Mouse (Mus musculus): ENCODE data around the gene Copb2. TPM values are rescaled to one million over a fixed set of nuclear protein-coding genes. Genes with fewer than 3 reads are reported as not detected.

The Copb2 gene
- polyA plus RNA-seq, 1 experiment = 15.7 TPM

GRCm38 (mm10) chr9:98600094-98600493 lies 36.6 kb downstream of the Copb2 start:
- no peak for DNase-seq (ENCODE audit: low read depth in 1 of 2, low spot score in 2 of 2)
- H3K4me1 ChIP-seq (ENCODE audit: control insufficient read depth, insufficient read depth, insufficient read length) = no peaks in the 10 kb centered on the region; the same call in 1 of the 2 replicates
- H3K27me3 ChIP-seq (ENCODE audit: control insufficient read depth, insufficient read depth, low read length) = no peaks in the 10 kb centered on the region
- no peak for TF ChIP-seq CTCF (IDR thresholded peaks at IDR 0.05; ENCODE audit: extremely low read depth, insufficient read depth, insufficient read length, insufficient replicate concordance)
- TF ChIP-seq POLR2A (IDR thresholded peaks at IDR 0.05; ENCODE audit: low read depth, low read length) = no peak
- WGBS = 78% methylated on average over 6 of the region's 6 CpGs
- H3K4me3 ChIP-seq (ENCODE audit: extremely low read depth, insufficient read depth, insufficient read length) = no peak overlapping the region
- peaks cover 5% of the 10 kb centered on the region for H3K36me3 ChIP-seq (ENCODE audit: control insufficient read depth, insufficient read depth, low read length)
- no peak overlapping the region for H3K27ac ChIP-seq (ENCODE audit: insufficient read depth, low read length)

DNA sequence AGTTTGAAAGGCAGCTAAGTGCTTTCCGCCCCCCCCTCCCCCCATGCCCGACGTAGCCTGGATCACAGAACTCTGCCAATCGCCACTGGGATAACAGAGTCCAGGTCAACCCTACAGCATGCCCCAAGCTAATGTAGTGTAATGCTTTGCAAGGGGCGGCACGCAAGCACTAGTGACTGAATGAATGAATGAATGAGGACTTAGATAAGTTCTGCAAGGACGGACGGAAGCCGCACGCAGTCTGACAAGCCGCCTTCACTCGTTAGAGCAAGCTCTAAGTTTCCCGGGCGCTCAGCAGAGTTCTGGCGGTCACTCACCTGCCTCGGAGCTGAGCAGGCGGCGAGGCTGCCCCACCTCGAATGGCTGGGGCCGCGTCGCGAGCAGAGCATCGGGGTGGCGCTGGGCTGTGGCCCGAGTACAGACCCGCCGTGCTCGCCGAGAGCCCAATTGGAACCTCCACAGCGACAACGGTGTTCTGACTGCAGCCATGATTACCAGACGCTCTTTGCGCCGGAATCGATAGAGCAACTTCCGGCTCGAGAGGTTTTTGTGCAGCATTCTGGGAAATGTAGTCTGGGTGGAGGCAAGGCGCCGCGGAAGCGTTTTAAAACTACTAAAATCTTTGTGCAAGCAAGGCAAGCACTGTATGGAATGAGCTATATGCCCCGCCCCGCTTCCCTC lies 37.8 kb downstream of the Copb2 start, which contains the start of gene Mrps22:
Mrps22 (minus strand) TSS at position 505 of the 681 bp plus-strand sequence.
- TF ChIP-seq POLR2A (IDR thresholded peaks at IDR 0.05; ENCODE audit: low read depth, low read length) (peak; percentile 57), CTCF (IDR thresholded peaks at IDR 0.05; ENCODE audit: extremely low read depth, insufficient read depth, insufficient read length, insufficient replicate concordance) (no peak)
- WGBS = under 1% methylated on average over 44 of the region's 44 CpGs
- H3K36me3 ChIP-seq (ENCODE audit: control insufficient read depth, insufficient read depth, low read length) = peaks cover 3% of the 10 kb centered on the region
- H3K27me3 ChIP-seq (ENCODE audit: control insufficient read depth, insufficient read depth, low read length) = no peaks in the 10 kb centered on the region
- no peaks in the 10 kb centered on the region; the same call in 1 of the 2 replicates for H3K4me1 ChIP-seq (ENCODE audit: control insufficient read depth, insufficient read depth, insufficient read length)
- no peak within 1 kb of the TSS; the same call in 1 of the 2 replicates for H3K27ac ChIP-seq (ENCODE audit: insufficient read depth, low read length)
- peak within 1 kb of the TSS; percentile 84 for H3K4me3 ChIP-seq (ENCODE audit: extremely low read depth, insufficient read depth, insufficient read length)
- peak; percentile 73 to 79 for DNase-seq (ENCODE audit: low read depth in 1 of 2, low spot score in 2 of 2)

DNA sequence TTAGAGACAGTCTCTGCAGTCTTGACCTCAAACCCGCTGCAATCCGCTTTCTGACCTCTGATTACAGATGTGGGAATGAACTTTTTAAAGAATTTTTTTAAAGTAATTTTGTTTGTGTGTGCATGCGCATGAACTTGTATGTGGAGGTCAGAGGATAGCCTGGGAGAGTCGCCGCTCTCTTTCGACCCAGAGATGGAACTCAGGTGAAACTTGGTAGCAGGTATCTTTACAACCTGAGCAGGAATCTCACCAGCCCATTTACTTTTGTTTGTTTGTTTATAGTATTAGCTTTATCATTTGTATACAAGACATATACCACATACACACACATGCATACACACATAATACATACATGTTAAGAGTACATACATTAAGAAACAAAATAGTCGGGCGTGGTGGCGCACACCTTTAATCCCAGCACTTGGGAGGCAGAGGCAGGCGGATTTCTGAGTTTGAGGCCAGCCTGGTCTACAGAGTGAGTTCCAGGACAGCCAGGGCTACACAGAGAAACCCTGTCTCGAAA lies 38.4 kb downstream of the Copb2 start:
- no peaks in the 10 kb centered on the region for H3K27me3 ChIP-seq (ENCODE audit: control insufficient read depth, insufficient read depth, low read length)
- WGBS = 57% methylated on average over 11 of the region's 11 CpGs
- H3K4me3 ChIP-seq (ENCODE audit: extremely low read depth, insufficient read depth, insufficient read length) = peak overlapping the region; percentile 84
- H3K4me1 ChIP-seq (ENCODE audit: control insufficient read depth, insufficient read depth, insufficient read length) = no peaks in the 10 kb centered on the region; the same call in 1 of the 2 replicates
- DNase-seq (ENCODE audit: low read depth in 1 of 2, low spot score in 2 of 2) = no peak
- peaks cover 2% of the 10 kb centered on the region; the same call in 1 of the 2 replicates for H3K36me3 ChIP-seq (ENCODE audit: control insufficient read depth, insufficient read depth, low read length)
- no peak overlapping the region for H3K27ac ChIP-seq (ENCODE audit: insufficient read depth, low read length)
- TF ChIP-seq CTCF (IDR thresholded peaks at IDR 0.05; ENCODE audit: extremely low read depth, insufficient read depth, insufficient read length, insufficient replicate concordance) (no peak), POLR2A (IDR thresholded peaks at IDR 0.05; ENCODE audit: low read depth, low read length) (no peak)

- TF ChIP-seq POLR2A (IDR thresholded peaks at IDR 0.05; ENCODE audit: low read depth, low read length) (no peak), CTCF (IDR thresholded peaks at IDR 0.05; ENCODE audit: extremely low read depth, insufficient read depth, insufficient read length, insufficient replicate concordance) (no peak)
- Histone ChIP-seq H3K4me1 (ENCODE audit: control insufficient read depth, insufficient read depth, insufficient read length) (no peaks in the 10 kb centered on the region; the same call in 1 of the 2 replicates), H3K27ac (ENCODE audit: insufficient read depth, low read length) (no peak overlapping the region), H3K4me3 (ENCODE audit: extremely low read depth, insufficient read depth, insufficient read length) (no peak overlapping the region), H3K36me3 (ENCODE audit: control insufficient read depth, insufficient read depth, low read length) (no peaks in the 10 kb centered on the region), H3K27me3 (ENCODE audit: control insufficient read depth, insufficient read depth, low read length) (no peaks in the 10 kb centered on the region)
- DNase-seq (ENCODE audit: low read depth in 1 of 2, low spot score in 2 of 2) = no peak
- WGBS = 67% methylated on average over 4 of the region's 4 CpGs
Measured at GRCm38 (mm10) chr9:98604896-98605295, 41.4 kb downstream of the Copb2 start.

DNA sequence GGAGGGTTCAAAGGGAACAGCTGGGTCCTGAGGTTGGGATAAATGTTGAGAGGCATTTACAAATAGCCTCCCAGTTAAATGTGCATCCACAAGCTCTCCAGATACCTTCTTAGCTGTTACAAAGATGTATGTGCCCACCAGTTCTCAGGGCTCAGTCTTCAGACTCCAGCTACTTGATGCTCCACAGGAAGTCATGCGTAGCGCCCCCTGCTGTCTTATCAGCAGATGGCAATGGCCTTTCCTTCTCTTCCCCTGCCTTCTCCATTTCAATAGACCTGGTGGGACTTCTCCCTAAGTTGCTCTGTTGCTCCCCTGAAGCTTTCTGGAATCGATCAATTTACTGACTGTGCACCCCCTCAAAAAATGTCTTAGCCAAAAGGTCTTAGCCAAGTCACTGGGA lies 65.0 kb downstream of the Copb2 start:
- H3K4me1 ChIP-seq (ENCODE audit: control insufficient read depth, insufficient read depth, insufficient read length) = no peaks in the 10 kb centered on the region
- no peak overlapping the region for H3K27ac ChIP-seq (ENCODE audit: insufficient read depth, low read length)
- no peak overlapping the region for H3K4me3 ChIP-seq (ENCODE audit: extremely low read depth, insufficient read depth, insufficient read length)
- DNase-seq (ENCODE audit: low read depth in 1 of 2, low spot score in 2 of 2) = no peak
- no peaks in the 10 kb centered on the region for H3K27me3 ChIP-seq (ENCODE audit: control insufficient read depth, insufficient read depth, low read length)
- 40% methylated on average over 3 of the region's 3 CpGs for WGBS
- TF ChIP-seq POLR2A (IDR thresholded peaks at IDR 0.05; ENCODE audit: low read depth, low read length) (no peak), CTCF (IDR thresholded peaks at IDR 0.05; ENCODE audit: extremely low read depth, insufficient read depth, insufficient read length, insufficient replicate concordance) (no peak)
- H3K36me3 ChIP-seq (ENCODE audit: control insufficient read depth, insufficient read depth, low read length) = no peaks in the 10 kb centered on the region

GRCm38 (mm10) chr9:98633287-98634162 lies 70.0 kb downstream of the Copb2 start:
- WGBS = 72% methylated on average over 13 of the region's 13 CpGs
- no peak overlapping the region for H3K27ac ChIP-seq (ENCODE audit: insufficient read depth, low read length)
- no peak for TF ChIP-seq POLR2A (IDR thresholded peaks at IDR 0.05; ENCODE audit: low read depth, low read length)
- TF ChIP-seq CTCF (IDR thresholded peaks at IDR 0.05; ENCODE audit: extremely low read depth, insufficient read depth, insufficient read length, insufficient replicate concordance) = no peak
- no peak for DNase-seq (ENCODE audit: low read depth in 1 of 2, low spot score in 2 of 2)
- no peak overlapping the region for H3K4me3 ChIP-seq (ENCODE audit: extremely low read depth, insufficient read depth, insufficient read length)
- no peaks in the 10 kb centered on the region for H3K27me3 ChIP-seq (ENCODE audit: control insufficient read depth, insufficient read depth, low read length)
- H3K36me3 ChIP-seq (ENCODE audit: control insufficient read depth, insufficient read depth, low read length) = no peaks in the 10 kb centered on the region
- no peaks in the 10 kb centered on the region for H3K4me1 ChIP-seq (ENCODE audit: control insufficient read depth, insufficient read depth, insufficient read length)

Other genes starting within 250 kb of the Copb2 start
- gene Rbp1, start 140.8 kb upstream of the Copb2 start, polyA plus RNA-seq (2012; rRNA removed) = 0.72 and 1.7 TPM in 2 replicates
- not detected in 2 replicates for gene Rbp2, start 77.6 kb upstream of the Copb2 start, polyA plus RNA-seq (2012; rRNA removed)
- gene Mrps22, start 37.9 kb downstream of the Copb2 start, polyA plus RNA-seq (2012; rRNA removed) = 6.4 and 8.7 TPM in 2 replicates